In the genomic region with DNA sequence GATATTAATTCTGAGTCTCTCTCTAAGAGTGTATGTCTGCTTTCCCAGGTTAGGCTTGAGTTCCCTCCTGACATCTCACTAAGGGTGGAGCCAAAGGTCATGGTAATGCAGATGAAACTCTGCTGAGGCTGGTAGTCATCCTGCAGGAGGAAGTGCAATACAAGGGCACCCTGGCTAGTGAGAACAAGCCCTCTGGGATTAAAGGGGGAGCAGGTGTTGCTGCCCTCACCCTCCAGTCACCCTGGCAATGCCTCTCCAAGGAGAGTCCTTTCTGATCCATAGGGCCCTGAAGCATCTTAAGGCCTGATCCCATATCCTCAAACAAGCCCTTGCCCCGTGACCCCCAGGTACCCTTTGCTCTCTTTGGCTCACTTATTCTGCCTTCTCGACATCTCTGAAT, we compare ENCODE assay signal across 19 mouse cellular contexts.
DNase-seq lines count a peak whose midpoint lies in the region; ATAC-seq and TF ChIP-seq lines count a peak whose summit lies in the region.
"Had no signal": no experiment of that assay in that cellular context is flagged by ENCODE, and none has a peak within 500 bp of the region (broad histone marks: within the 10 kb centered on the region; RNA-seq: fewer than 3 reads in every experiment).

No protein-coding gene starts in this region.

- no peak overlapping the region for H3K4me3 ChIP-seq in forebrain, embryonic 10.5 days
- H3K4me3 ChIP-seq in forebrain, embryonic 14.5 days (ENCODE audit: low read depth, low read length), result no peak overlapping the region
- H3K4me3 ChIP-seq in heart, embryonic 15.5 days, result no peak overlapping the region
- H3K4me3 ChIP-seq in lung, postnatal 0 days (ENCODE audit: low read depth, low read length), result no peak overlapping the region
- H3K4me3 ChIP-seq: forebrain, embryonic 13.5 days; heart, adult 2 months; hindbrain, embryonic 15.5 days; limb, embryonic 13.5 days; liver, embryonic 13.5 days; lung, embryonic 15.5 days; midbrain, embryonic 12.5 days had no signal

- H3K9ac ChIP-seq in forebrain, embryonic 14.5 days (ENCODE audit: low read length), result no peak overlapping the region
- H3K9ac ChIP-seq in heart, embryonic 15.5 days, result no peak overlapping the region
- H3K9ac ChIP-seq in lung, postnatal 0 days (replicated peaks; ENCODE audit: low read depth), result no peak overlapping the region
- H3K9ac ChIP-seq: forebrain, embryonic 13.5 days; hindbrain, embryonic 15.5 days; limb, embryonic 13.5 days; liver, embryonic 13.5 days; lung, embryonic 15.5 days; midbrain, embryonic 12.5 days had no signal

- no peaks in the 10 kb centered on the region for H3K27me3 ChIP-seq in forebrain, embryonic 10.5 days (ENCODE audit: poor library complexity, severe bottlenecking)
- no peaks in the 10 kb centered on the region for H3K27me3 ChIP-seq in forebrain, embryonic 14.5 days (replicated peaks; ENCODE audit: control insufficient read depth, insufficient read depth, low read length)
- H3K27me3 ChIP-seq in heart, embryonic 15.5 days, result no peaks in the 10 kb centered on the region
- H3K27me3 ChIP-seq in lung, postnatal 0 days (replicated peaks; ENCODE audit: insufficient read depth, low read length), result no peaks in the 10 kb centered on the region
- H3K27me3 ChIP-seq: forebrain, embryonic 13.5 days; hindbrain, embryonic 15.5 days; limb, embryonic 13.5 days; liver, embryonic 13.5 days; lung, embryonic 15.5 days; midbrain, embryonic 12.5 days had no signal

- 62% methylated on average over 2 of the region's 2 CpGs for WGBS in forebrain, embryonic 10.5 days
- 61% methylated on average over 2 of the region's 2 CpGs for WGBS in forebrain, embryonic 14.5 days
- WGBS in heart, embryonic 15.5 days, result 61% methylated on average over 2 of the region's 2 CpGs
- WGBS in lung, postnatal 0 days, result 26% methylated on average over 2 of the region's 2 CpGs

- no peak for TF ChIP-seq EP300 in lung, postnatal 0 days (IDR thresholded peaks at IDR 0.05)

- H3K27ac ChIP-seq in forebrain, embryonic 10.5 days, result peak overlapping the region; percentile 30
- H3K27ac ChIP-seq in forebrain, embryonic 14.5 days (ENCODE audit: low read depth, low read length), result no peak overlapping the region
- H3K27ac ChIP-seq in heart, embryonic 15.5 days, result peak overlapping the region; percentile 44; the same call in 1 of the 2 replicates
- peak overlapping the region; percentile 58; the same call in 1 of the 2 replicates for H3K27ac ChIP-seq in lung, postnatal 0 days (ENCODE audit: low read length)
- H3K27ac ChIP-seq: forebrain, embryonic 13.5 days; heart, adult 2 months; hindbrain, embryonic 15.5 days; limb, embryonic 13.5 days; liver, embryonic 13.5 days; lung, embryonic 15.5 days; midbrain, embryonic 12.5 days had no signal

- no peak for TF ChIP-seq CTCF in lung, postnatal 0 days (IDR thresholded peaks at IDR 0.05)

- ATAC-seq in forebrain, embryonic 14.5 days, result no peak
- no peak for ATAC-seq in heart, embryonic 15.5 days (replicated peaks; ENCODE audit: insufficient number of reproducible peaks, insufficient read depth, low FRiP score, low read depth)
- ATAC-seq in lung, postnatal 0 days, result no peak
- ATAC-seq: forebrain, embryonic 13.5 days had no signal

- no peaks in the 10 kb centered on the region for H3K9me3 ChIP-seq in forebrain, embryonic 10.5 days
- no peaks in the 10 kb centered on the region for H3K9me3 ChIP-seq in forebrain, embryonic 14.5 days (replicated peaks; ENCODE audit: control insufficient read depth, low read length)
- no peaks in the 10 kb centered on the region for H3K9me3 ChIP-seq in heart, embryonic 15.5 days (replicated peaks)
- H3K9me3 ChIP-seq in lung, postnatal 0 days (ENCODE audit: low read length), result no peaks in the 10 kb centered on the region
- H3K9me3 ChIP-seq: forebrain, embryonic 13.5 days; hindbrain, embryonic 15.5 days; limb, embryonic 13.5 days; liver, embryonic 13.5 days; lung, embryonic 15.5 days; midbrain, embryonic 12.5 days had no signal

- H3K36me3 ChIP-seq in forebrain, embryonic 10.5 days (replicated peaks), result no peaks in the 10 kb centered on the region
- H3K36me3 ChIP-seq in forebrain, embryonic 14.5 days (ENCODE audit: control insufficient read depth, insufficient read depth, low read length), result no peaks in the 10 kb centered on the region
- H3K36me3 ChIP-seq in heart, embryonic 15.5 days, result no peaks in the 10 kb centered on the region
- H3K36me3 ChIP-seq in lung, postnatal 0 days (ENCODE audit: insufficient read depth, low read length), result no peaks in the 10 kb centered on the region
- H3K36me3 ChIP-seq: hindbrain, embryonic 15.5 days; limb, embryonic 13.5 days; liver, embryonic 13.5 days; lung, embryonic 15.5 days; midbrain, embryonic 12.5 days had no signal

- no peak for DNase-seq in forebrain, embryonic 10.5 days (ENCODE audit: extremely low spot score, low spot score)
- DNase-seq in forebrain, embryonic 14.5 days (ENCODE audit: low spot score), result no peak
- DNase-seq in heart, adult 18-20 months, result no peak
- DNase-seq in lung, postnatal 0 days (ENCODE audit: low spot score), result no peak
- DNase-seq in lung, postnatal 4 days, result no peak
- DNase-seq in embryo, embryonic 10 days (ENCODE audit: low spot score), result no peak
- DNase-seq: adrenal gland, postnatal 10 days; cerebellum, adult 18-20 months; cerebellum, postnatal 36 days; heart, adult 2 months; liver, embryonic 13.5 days; thymus, adult 18-20 months; thymus, postnatal 36 days had no signal

- H3K4me2 ChIP-seq in forebrain, embryonic 14.5 days (ENCODE audit: low read length), result no peak overlapping the region
- no peak overlapping the region for H3K4me2 ChIP-seq in heart, embryonic 15.5 days
- H3K4me2 ChIP-seq in lung, postnatal 0 days (replicated peaks; ENCODE audit: low read depth, low read length), result no peak overlapping the region
- H3K4me2 ChIP-seq: forebrain, embryonic 13.5 days; hindbrain, embryonic 15.5 days; limb, embryonic 13.5 days; liver, embryonic 13.5 days; lung, embryonic 15.5 days; midbrain, embryonic 12.5 days had no signal

- peaks cover 45% of the 10 kb centered on the region for H3K4me1 ChIP-seq in forebrain, embryonic 10.5 days
- no peaks in the 10 kb centered on the region for H3K4me1 ChIP-seq in forebrain, embryonic 14.5 days (ENCODE audit: control insufficient read depth, insufficient read depth, low read length)
- H3K4me1 ChIP-seq in heart, embryonic 15.5 days (replicated peaks), result peaks cover 51% of the 10 kb centered on the region
- peaks cover 15% of the 10 kb centered on the region; the same call in 1 of the 2 replicates for H3K4me1 ChIP-seq in lung, postnatal 0 days (ENCODE audit: insufficient read depth, low read depth, low read length)
- H3K4me1 ChIP-seq: hindbrain, embryonic 15.5 days had no signal
